ENCODE assay signal across 8 mouse cellular contexts in genomic region chr2:101797901-101798250, GRCm38 (mm10).
DNase-seq lines count a peak whose midpoint lies in the region; ATAC-seq and TF ChIP-seq lines count a peak whose summit lies in the region.

No protein-coding gene starts in this region.

- peaks cover 40% of the 10 kb centered on the region for H3K4me1 ChIP-seq in lung, embryonic 15.5 days
- no peaks in the 10 kb centered on the region for H3K4me1 ChIP-seq in embryonic facial prominence, embryonic 11.5 days (ENCODE audit: control insufficient read depth, insufficient read depth, low read length)
- H3K4me1 ChIP-seq in intestine, postnatal 0 days (replicated peaks; ENCODE audit: control insufficient read depth, insufficient read depth, low read length): peaks cover 3% of the 10 kb centered on the region
- peaks cover 19% of the 10 kb centered on the region for H3K4me1 ChIP-seq in midbrain, embryonic 12.5 days

- TF ChIP-seq CTCF in intestine, postnatal 0 days (IDR thresholded peaks at IDR 0.05; ENCODE audit: low read depth): no peak

- peak overlapping the region; percentile 89 for H3K27ac ChIP-seq in lung, embryonic 15.5 days
- H3K27ac ChIP-seq in embryonic facial prominence, embryonic 11.5 days (replicated peaks; ENCODE audit: low read depth, low read length): peak overlapping the region; percentile 63; the same call in 1 of the 2 replicates
- peak overlapping the region; percentile 74 for H3K27ac ChIP-seq in intestine, postnatal 0 days (ENCODE audit: low read depth, low read length)
- peak overlapping the region; percentile 68 for H3K27ac ChIP-seq in midbrain, embryonic 12.5 days (replicated peaks)

- DNase-seq in lung, postnatal 14 days: no peak
- DNase-seq in embryonic facial prominence, embryonic 11.5 days (ENCODE audit: low spot score): peak; percentile 71
- DNase-seq in left cerebral cortex, postnatal 25 days (ENCODE audit: low spot score in 2 of 2): no peak
- DNase-seq in left cerebral cortex, adult 11 months (ENCODE audit: low spot score): no peak
- no peak for DNase-seq in gastrocnemius, postnatal 10 days

- peak overlapping the region; percentile 72 for H3K9ac ChIP-seq in lung, embryonic 15.5 days
- peak overlapping the region; percentile 68 for H3K9ac ChIP-seq in embryonic facial prominence, embryonic 11.5 days (replicated peaks; ENCODE audit: low read length)
- peak overlapping the region; percentile 62 for H3K9ac ChIP-seq in intestine, postnatal 0 days (ENCODE audit: low read depth, low read length)
- peak overlapping the region; percentile 65 for H3K9ac ChIP-seq in midbrain, embryonic 12.5 days (replicated peaks)

- no peaks in the 10 kb centered on the region for H3K36me3 ChIP-seq in lung, embryonic 15.5 days
- no peaks in the 10 kb centered on the region for H3K36me3 ChIP-seq in embryonic facial prominence, embryonic 11.5 days (replicated peaks; ENCODE audit: control insufficient read depth, insufficient read depth, low read depth, low read length)
- H3K36me3 ChIP-seq in intestine, postnatal 0 days (ENCODE audit: control insufficient read depth, insufficient read depth): no peaks in the 10 kb centered on the region
- no peaks in the 10 kb centered on the region for H3K36me3 ChIP-seq in midbrain, embryonic 12.5 days

- intact Hi-C loops in left cerebral cortex, postnatal 25 days (cut with DNase I): loop anchor here (2.0 kb wide), 1 partner anchor 83 kb away; no protein-coding TSS in a partner anchor

- H3K4me3 ChIP-seq in lung, embryonic 15.5 days: peak overlapping the region; percentile 64
- peak overlapping the region; percentile 54 for H3K4me3 ChIP-seq in embryonic facial prominence, embryonic 11.5 days (ENCODE audit: low read depth, low read length)
- H3K4me3 ChIP-seq in intestine, postnatal 0 days (ENCODE audit: low read depth, low read length): peak overlapping the region; percentile 57
- H3K4me3 ChIP-seq in midbrain, embryonic 12.5 days: peak overlapping the region; percentile 56

- H3K9me3 ChIP-seq in lung, embryonic 15.5 days: no peaks in the 10 kb centered on the region
- no peaks in the 10 kb centered on the region for H3K9me3 ChIP-seq in embryonic facial prominence, embryonic 11.5 days (replicated peaks; ENCODE audit: control insufficient read depth, low read length)
- H3K9me3 ChIP-seq in intestine, postnatal 0 days (ENCODE audit: control insufficient read depth): no peaks in the 10 kb centered on the region
- no peaks in the 10 kb centered on the region for H3K9me3 ChIP-seq in midbrain, embryonic 12.5 days

- ATAC-seq in lung, embryonic 15.5 days (ENCODE audit: borderline replicate concordance, extremely low read depth, low FRiP score, low TSS enrichment): no peak
- no peak for ATAC-seq in embryonic facial prominence, embryonic 11.5 days (replicated peaks; ENCODE audit: insufficient number of reproducible peaks, low FRiP score, low TSS enrichment, low read depth)
- ATAC-seq in intestine, postnatal 0 days: no peak
- ATAC-seq in midbrain, embryonic 12.5 days (ENCODE audit: low FRiP score, low read depth): no peak

- H3K27me3 ChIP-seq in lung, embryonic 15.5 days: no peaks in the 10 kb centered on the region
- no peaks in the 10 kb centered on the region for H3K27me3 ChIP-seq in embryonic facial prominence, embryonic 11.5 days (ENCODE audit: control insufficient read depth, insufficient read depth, low read length)
- H3K27me3 ChIP-seq in intestine, postnatal 0 days (replicated peaks; ENCODE audit: control insufficient read depth, insufficient read depth, low read length): 0 out of 2 replicates have a peak, but pooled peaks cover 5% of the 10 kb centered on the region
- H3K27me3 ChIP-seq in midbrain, embryonic 12.5 days: peaks cover 21% of the 10 kb centered on the region

- peak overlapping the region; percentile 85 for H3K4me2 ChIP-seq in lung, embryonic 15.5 days
- H3K4me2 ChIP-seq in embryonic facial prominence, embryonic 11.5 days (ENCODE audit: low read depth, low read length): peak overlapping the region; percentile 89
- H3K4me2 ChIP-seq in intestine, postnatal 0 days (replicated peaks; ENCODE audit: low read depth): peak overlapping the region; percentile 87
- peak overlapping the region; percentile 93 for H3K4me2 ChIP-seq in midbrain, embryonic 12.5 days (replicated peaks)

- under 1% methylated on average over 19 of the region's 19 CpGs for WGBS in lung, embryonic 15.5 days
- 2% methylated on average over 19 of the region's 19 CpGs for WGBS in embryonic facial prominence, embryonic 11.5 days
- WGBS in intestine, postnatal 0 days: 3% methylated on average over 19 of the region's 19 CpGs
- 2% methylated on average over 19 of the region's 19 CpGs for WGBS in midbrain, embryonic 12.5 days
